Mouse (Mus musculus): ENCODE measurements at regions not wholly inside any gene's neighbourhood (a gene's known extent, or its start where the extent isn't known, plus 50 kb on each side); places are given as distances from the start of the nearest gene placed in this dataset.
A peak's percentile ranks its signal among the peaks of the same experiment; 100 is the strongest.

DNA sequence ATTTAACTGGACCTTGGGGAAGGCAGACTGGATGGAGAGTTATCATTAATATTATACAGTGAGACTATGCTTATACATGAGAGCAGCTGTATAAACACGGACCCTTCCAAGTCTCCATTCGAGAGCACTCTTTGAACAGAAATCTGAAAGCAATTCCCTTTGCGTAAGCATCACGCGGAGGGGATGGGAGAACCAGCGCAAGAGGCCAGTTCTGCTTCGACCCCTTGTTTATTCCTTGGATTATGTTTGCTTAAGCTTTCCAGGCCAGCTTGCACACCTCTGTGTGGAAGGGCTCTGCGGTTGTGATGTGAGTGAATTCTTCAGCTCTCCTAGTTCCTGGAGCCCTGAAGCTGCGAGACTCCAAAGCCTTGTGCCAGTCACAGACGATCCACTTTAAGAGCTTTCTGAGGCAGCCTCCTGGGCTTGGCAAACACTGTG is 109.2 kb upstream of the Fbxo11 start:
- DNase-seq (ENCODE audit: low spot score): no peak

DNA sequence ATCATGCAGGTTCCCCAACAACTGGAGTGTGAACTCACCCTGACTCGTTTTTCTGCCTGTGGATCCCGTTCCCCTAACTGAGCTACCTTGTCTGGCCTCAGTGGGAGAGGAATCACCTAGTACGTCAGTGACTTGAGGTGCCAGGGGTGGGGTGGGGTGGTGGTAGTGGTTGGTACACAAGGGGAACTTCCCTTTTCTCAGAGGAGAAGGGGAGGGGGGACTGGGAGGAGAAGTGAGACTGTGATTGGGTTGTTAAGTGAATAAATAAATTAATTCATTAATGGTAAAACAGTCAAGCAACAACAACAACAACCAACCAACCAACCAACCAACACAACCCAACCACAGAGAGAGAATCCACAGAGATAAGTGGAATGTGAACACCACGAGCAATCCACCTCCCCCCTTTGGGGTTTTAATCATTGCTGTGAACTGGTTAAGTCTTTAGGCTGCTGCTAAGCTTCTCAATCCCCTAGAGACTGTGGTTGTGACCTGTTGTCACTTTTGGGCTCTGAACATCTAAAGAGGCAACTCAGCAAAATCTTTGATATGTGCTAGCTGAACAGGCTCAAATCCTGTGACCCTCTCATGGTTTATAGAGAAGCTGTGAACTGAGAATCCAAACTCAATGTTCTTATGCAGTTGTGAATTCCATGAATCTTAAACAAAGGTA is 111.0 kb upstream of the Fbxo11 start:
- DNase-seq (ENCODE audit: low spot score): no peak

DNA sequence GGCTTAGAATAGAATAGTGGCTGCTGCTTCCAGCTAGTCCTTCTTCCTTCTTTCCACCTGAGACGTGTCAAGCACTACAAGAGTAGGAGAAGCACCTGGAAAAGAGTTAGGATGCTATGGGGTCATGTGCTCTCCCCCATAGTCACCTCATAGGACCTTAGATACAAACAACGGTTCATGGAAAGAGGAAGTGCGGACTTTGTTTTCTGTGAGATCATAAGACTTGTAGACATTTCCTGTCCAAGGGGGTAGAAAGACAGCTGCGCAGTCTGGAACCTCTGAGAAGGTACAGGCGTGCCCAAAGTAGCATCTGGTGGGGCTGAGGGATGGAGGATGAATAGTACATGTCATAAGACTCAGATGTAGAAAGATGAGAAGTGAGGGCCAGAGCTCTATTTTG is 125.6 kb upstream of the Fbxo11 start:
- no peak for DNase-seq (ENCODE audit: low spot score)

- no peak for DNase-seq (ENCODE audit: low spot score)
Observed at GRCm38 (mm10) chr17:88191444-88191843, 126.4 kb upstream of the Fbxo11 start.

DNA sequence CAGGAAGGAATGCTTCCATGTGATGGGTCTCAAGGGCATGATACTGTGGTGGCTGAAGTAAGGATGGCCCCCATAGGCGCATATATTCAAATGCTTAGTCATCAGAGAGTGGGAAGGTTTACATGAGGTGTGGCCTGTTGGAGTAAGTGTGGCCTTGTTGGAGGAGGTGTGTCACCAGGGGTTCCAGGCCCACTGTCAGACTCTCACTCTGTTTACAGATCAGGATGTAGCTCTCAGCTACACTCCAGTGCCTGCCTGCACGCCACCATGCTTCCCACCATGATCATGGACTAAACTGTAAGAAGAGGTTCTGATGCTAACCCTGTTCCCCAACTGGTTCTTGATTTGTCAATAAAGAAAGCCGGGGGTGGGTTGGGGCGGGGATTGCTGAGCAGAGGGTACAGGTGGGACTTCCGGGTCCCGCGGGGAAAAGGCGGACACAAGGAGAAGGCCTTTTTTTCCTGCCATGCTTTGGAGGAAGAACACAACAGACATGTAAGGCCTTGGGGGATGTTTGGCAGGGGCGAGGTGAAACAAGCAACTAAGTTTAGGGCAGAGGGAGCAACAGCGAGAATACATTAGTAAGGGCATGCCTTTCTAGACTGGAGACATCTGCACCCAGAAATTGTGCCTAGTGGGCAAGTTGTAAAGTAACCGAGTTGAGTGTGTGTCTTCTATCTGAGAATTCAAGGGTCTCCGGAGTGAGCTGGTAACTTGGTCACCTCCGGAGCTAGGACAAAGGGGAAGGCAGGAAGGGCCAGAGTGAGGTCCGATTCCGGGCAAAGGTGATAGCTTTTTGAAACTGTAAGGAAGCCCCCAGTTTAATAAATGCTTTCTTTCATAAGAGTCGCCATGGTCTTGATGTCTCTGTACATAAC is 127.1 kb upstream of the Fbxo11 start:
- no peak for DNase-seq (ENCODE audit: low spot score)

DNA sequence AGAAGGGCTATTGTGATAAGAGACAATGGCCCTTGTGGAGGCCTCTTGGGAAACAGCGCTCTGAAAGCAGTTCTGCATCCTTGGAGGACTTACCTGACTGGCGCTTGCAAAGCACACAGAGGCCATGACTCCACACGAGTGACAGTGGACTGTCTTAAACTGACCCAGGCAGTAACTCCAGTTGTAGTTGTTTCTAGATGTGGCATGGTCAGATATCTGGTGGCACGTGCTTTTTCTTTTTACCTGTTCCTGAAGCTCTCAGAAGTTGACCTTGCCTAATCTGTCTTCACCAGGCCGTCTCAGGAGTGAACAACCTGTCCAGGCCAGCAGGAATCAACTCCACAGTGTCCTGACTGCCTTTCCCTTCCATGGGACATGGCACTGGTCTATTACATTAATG is 129.6 kb upstream of the Fbxo11 start:
- no peak for DNase-seq (ENCODE audit: low spot score)

GRCm38 (mm10) chr17:88195303-88195702 is 130.2 kb upstream of the Fbxo11 start:
- no peak for DNase-seq (ENCODE audit: low spot score)

DNA sequence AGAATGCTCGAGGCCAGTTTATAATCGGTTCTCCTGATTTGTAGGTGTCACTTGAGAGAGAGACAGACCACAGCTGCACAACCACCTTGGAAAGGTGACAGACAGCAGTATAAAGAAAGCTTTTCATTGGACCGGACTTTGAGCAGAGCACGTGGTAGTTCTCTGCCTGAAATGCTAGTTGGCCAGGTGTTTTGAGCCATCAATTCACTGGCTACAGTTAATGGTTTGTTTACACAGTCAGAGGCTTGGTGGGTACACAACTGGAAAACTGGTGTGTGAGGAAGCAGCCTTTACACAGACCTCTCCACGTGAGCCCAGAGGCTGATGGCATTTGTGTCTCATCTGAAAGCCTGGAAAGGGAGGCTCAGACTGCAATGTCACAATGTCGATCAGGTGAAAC is 130.8 kb upstream of the Fbxo11 start:
- no peak for DNase-seq (ENCODE audit: low spot score)

DNA sequence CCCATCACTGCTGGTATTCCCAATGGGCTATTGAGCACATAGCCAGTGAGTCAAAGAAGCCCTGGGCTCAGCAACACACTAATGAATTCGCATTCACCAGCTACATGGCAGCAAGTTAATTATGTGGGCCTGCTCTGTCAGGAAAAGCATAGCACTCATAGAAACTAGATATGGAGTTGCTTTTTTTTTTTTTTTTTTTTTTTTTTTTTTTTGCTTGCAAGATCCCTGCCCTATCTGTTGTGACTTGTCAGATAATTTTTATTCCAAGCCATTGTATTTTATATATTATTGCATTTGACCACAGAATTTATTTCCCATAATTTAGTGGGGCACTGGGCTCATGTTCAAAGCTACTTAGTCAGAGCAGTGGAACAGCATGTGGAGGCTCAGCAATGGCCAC is 131.2 kb upstream of the Fbxo11 start:
- DNase-seq (ENCODE audit: low spot score): no peak

DNA sequence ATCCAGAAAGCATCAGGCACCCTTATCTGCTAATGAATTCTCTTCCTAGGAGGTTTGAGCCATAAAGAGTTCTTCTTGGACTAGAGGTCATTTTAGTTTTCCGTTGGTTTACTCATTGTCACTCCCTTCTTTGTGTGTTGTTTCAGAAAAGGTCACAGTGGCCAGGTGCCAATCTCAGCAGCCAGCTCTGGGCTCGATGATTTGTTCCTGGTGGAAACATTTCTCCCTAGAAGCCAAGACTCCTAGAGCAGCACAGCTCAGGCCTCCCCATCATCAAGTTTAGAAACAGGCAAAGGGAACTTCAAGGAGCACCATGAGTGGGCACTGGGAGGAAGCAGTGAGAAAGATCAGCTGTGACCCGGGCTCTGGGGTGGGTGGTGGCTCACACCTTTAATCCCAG is 132.3 kb upstream of the Fbxo11 start:
- no peak for DNase-seq (ENCODE audit: low spot score)

DNA sequence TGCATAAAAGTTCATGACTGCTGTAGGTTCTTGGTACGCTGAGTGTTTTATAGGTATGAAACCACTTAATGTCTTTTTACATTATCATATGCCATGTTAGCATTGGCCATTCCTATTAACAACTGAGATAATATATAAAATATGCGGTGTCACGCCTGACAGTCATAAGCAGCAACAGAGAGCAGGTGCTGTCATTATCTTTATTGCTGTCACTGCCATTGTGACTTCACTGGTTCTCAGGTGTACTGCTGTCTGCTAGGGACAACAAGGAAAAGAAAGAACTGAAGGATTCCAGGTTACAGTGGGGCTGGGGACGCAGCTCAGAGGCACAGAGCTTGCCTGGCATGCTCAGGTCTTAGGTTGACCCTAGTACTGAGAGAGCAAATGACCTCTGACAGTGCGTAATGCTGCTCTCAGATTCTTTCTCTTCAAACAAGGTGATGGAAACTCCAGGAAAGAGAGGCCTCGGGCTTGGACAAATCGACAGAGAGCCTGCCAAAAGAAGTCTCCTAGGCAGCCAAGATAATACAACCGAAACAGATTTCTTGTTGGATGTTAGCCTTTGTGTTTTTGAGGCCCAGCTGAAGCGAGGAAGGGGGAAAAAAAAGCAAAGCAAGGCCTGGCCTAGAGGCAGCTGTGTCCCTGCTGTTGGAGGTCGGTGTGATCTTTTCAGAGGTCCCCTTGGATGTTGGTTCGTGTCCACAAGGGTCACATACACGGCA is 136.3 kb upstream of the Fbxo11 start:
- DNase-seq (ENCODE audit: low spot score): no peak

DNA sequence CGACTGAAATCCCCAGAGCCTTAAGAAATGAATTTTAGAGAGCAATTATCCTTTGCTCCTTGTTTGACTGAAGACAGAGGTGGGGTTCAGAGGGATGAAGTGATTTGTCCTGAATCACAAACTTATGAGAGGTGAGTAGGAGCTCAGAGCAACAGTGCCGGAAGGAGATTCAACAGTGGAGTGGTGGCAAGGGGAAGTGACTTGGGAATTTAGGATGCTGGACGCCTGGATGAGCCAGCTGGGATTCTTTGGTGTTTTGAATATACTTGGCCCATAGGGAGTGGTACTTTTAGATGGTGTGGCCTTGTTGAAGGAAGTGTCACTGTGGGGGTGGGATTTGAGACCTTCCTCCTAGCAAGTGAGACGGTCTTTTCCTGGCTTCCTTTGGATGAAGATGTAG is 137.1 kb upstream of the Fbxo11 start:
- DNase-seq (ENCODE audit: low spot score): no peak

- no peak for DNase-seq (ENCODE audit: low spot score)
Observed at GRCm38 (mm10) chr17:88209565-88209964, 144.5 kb upstream of the Fbxo11 start.

DNA sequence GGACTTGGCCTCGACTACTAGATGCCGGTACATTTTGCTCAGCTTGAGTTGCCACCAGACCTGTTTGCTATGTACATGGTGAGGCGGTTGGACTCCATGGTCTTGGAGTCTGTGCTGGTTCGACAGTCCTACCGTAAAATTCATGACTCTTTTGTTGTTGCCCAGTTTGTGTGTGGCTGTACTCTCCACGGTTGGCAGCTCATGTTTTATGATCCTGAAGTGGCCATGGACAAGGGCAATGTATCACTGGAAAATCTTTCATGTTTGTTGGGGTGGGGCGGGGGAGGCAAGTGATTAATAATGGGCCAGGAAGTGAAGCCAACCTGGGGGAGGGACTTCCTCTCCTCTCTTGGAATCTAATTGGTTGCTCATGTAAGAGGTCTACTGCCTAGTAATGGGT is 147.0 kb upstream of the Fbxo11 start:
- no peak for DNase-seq (ENCODE audit: low spot score)

DNA sequence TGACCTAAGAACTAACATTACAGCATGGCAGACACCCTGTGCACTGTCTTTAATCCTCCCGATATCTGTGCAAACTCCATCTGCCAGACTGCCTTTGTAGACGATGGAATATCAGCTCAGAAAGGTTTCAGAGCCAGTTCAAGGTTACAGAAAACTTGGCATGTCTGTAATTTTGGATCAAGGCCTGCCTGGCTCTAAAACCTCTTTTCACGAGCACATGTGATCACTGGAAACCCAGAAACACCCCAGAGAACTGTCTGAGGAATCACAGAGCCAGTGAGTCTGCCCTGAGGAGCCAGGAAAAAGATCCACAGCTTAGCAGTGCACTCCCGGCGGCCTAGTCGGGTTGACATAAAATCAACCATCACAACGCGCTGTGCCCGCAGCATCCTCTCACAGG is 149.7 kb upstream of the Fbxo11 start:
- no peak for DNase-seq (ENCODE audit: low spot score)

DNA sequence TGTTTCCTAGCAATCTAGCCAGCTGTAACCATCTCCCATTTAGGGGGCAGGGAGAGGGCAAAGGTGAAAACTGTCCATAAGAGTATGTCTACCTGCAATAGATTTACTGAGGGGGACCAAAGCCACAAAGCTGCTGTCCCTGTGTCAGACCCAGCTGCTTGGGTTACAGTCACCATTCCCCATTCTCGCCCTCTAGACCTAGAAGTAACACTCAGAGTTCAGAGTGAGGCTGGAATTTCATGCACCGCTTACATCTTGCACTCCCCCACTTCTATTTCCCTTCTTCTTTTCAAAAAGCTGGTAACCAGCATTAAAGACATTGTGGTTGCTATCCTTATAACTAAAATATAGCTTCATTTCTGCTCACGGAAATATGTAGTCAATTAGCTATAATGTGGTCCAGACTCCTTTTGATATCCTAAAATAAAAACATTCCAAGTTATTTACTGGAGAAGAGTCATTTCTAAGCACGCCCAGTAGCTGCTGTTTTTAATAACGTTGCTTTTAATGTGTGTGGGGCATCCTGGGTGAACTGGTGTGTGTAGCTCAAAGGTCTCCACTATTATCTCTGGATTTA is 157.4 kb upstream of the Fbxo11 start:
- DNase-seq (ENCODE audit: low spot score): no peak

DNA sequence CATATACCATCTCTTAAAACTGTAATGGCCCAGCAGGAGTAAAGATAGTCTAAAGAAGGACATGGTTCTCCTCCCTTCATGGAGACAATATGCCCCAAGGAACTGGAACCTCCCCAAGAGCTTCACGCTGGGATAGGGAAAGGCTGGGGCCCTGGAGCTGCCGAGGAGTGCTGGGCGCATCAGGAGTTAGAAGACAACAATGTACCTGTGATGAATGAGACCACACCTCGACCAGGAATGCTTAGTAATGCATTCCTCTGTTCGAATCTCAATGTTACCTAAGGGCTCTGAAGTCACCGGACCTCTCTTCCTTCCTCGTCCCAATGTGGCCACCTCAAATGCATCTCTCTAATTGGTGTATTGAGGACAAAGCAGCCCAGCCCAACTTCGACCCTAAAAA is 175.4 kb upstream of the Fbxo11 start:
- DNase-seq (ENCODE audit: low spot score): no peak

GRCm38 (mm10) chr17:88248625-88249024 is 183.5 kb upstream of the Fbxo11 start:
- DNase-seq (ENCODE audit: low spot score): no peak

- peak; percentile 51 for DNase-seq (ENCODE audit: low spot score)
Observed at GRCm38 (mm10) chr17:88251949-88252521, 186.9 kb upstream of the Fbxo11 start.

GRCm38 (mm10) chr17:88255744-88256598 is 184.5 kb upstream of the Foxn2 start:
- peak; percentile 69 for DNase-seq (ENCODE audit: low spot score)

All from ovary, postnatal 10 days (tissue).